Mouse (Mus musculus) bone marrow, adult 2 months (tissue): Measurements from ENCODE around the gene Egfl7.

Experiments used
- CTCF ChIP-seq: fragments of 200-500 bp; IDR thresholded peaks from 2 replicates; pipeline ENCODE4 v1.5.1; 2011; ENCODE audit warnings: low read length, control low read depth; ENCODE audit not compliant: control insufficient read depth, insufficient read depth
- POLR2A ChIP-seq: fragments of 200-500 bp; IDR thresholded peaks from 2 replicates; pipeline ENCODE4 v1.6.1; 2011; ENCODE audit warnings: low read depth, mild to moderate bottlenecking, control low read depth, low read length, borderline replicate concordance; ENCODE audit not compliant: control insufficient read depth

DNA sequence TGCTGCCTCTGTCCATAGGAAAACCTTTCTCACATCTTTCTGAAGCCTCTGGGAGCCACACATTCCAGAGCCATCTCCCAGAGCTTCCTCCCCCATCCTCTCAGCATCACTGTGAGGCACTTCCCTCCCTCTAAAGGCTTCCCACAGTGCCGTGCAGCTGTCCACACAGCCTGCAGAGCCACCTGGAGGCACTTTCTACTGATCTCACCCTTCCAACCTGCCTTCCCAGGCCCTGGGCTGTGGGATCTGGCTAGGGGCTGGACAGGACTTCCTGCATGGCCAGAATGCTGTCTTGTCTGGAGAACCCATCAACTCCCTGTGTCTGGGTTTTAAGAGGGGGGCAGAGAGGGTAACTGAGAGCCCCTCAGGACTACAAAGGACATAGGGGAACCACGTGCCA is 32.3 kb upstream of the Egfl7 start:
- peak; percentile 24; the same call in 1 of the 2 replicates for TF ChIP-seq CTCF
- TF ChIP-seq POLR2A: no peak
